Mouse (Mus musculus) kidney, adult 2 months (tissue): ENCODE measurements around the gene Myo6. TPM values are rescaled to one million over a fixed set of nuclear protein-coding genes. Genes with fewer than 3 reads are reported as not detected.
A peak's percentile ranks its signal among the peaks of the same experiment; 100 is the strongest.

Experiments used
- DNase-seq: peaks from one replicate; pipeline ENCODE4 v3.0.0; 2021
- H3K27ac ChIP-seq: fragments of 200-500 bp; 2 replicates; pipeline ENCODE4 v1.5.1; 2012; ENCODE audit warnings: low read depth, low read length, control low read depth, inconsistent platforms; ENCODE audit not compliant: insufficient read depth
- H3K27me3 ChIP-seq: fragments of 200-500 bp; replicated peaks from 2 replicates; pipeline ENCODE4 v1.6.1; 2012; ENCODE audit warnings: mild to moderate bottlenecking, moderate library complexity, low read length, inconsistent platforms; ENCODE audit not compliant: control insufficient read depth, insufficient read depth
- H3K36me3 ChIP-seq: fragments of 200-500 bp; 2 replicates; pipeline ENCODE4 v1.6.1; 2012; ENCODE audit warnings: mild to moderate bottlenecking, moderate library complexity, low read length, inconsistent platforms; ENCODE audit not compliant: control insufficient read depth, insufficient read depth
- H3K4me1 ChIP-seq: fragments of 200-500 bp; 2 replicates; pipeline ENCODE4 v1.6.1; 2011; ENCODE audit warnings: low read length; ENCODE audit not compliant: control insufficient read depth, insufficient read depth
- H3K4me3 ChIP-seq: fragments of 200-500 bp; 2 replicates; pipeline ENCODE4 v1.5.1; 2011; ENCODE audit warnings: mild to moderate bottlenecking, low read depth, low read length, control low read depth; ENCODE audit not compliant: insufficient read depth
- CTCF ChIP-seq: fragments of 200-500 bp; conservative IDR thresholded peaks from 2 replicates; pipeline ENCODE4 v1.5.1; 2011; ENCODE audit warnings: low read depth, mild to moderate bottlenecking, control low read depth, low read length, moderate library complexity, mixed read lengths; ENCODE audit not compliant: insufficient read depth, insufficient read length
- POLR2A ChIP-seq: fragments of 200-500 bp; IDR thresholded peaks from one replicate; pipeline ENCODE4 v1.6.1; 2011; ENCODE audit warnings: low read depth, low read length, control low read depth
- whole genome bisulfite sequencing: fragments of 180-500 bp; shearing (Covaris S2); methylation state at CpG from one replicate; pipeline ENCODE4 v1.1.7; 2018; 5-methylcytosine and 5-hydroxymethylcytosine counted together
- polyA plus RNA-seq: library from polyadenylated mRNA; depleted of rRNA; stranded (reverse); fragments of >200 nt; gene quantifications from 2 replicates; pipeline ENCODE4 v1.2.3, GENCODE M21; 2012

Gene Myo6
- polyA plus RNA-seq, 1 experiment: 76.4 TPM

DNA sequence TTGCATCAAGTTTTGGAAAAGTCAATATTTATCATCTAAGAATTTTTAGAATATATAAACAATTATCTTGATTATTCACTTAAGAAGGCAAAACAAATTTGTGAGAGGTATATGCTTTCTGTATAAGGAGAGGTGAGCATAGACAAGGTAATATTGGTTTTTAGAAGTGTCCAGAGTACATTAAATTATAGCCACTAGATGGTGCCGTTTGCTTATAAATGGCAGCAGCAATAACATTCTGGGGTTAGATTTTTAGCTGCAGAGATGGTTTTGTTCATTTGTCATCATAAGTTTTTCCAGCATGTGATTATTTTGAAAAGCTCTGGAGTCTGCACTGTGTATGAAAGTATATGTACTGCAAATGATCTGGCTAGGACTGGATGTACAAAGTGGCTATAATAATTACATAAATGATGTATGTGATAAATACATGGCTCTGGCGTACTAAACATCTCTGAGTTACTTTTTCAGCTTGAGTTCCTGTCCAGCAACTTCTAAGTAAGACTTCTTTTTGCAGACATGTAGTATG is 128.3 kb downstream of the Myo6 start:
- peak; percentile 16 for DNase-seq
- TF ChIP-seq POLR2A (no peak), CTCF (no peak)
- Histone ChIP-seq H3K4me1 (no peaks in the 10 kb centered on the region), H3K4me3 (no peak overlapping the region), H3K27me3 (no peaks in the 10 kb centered on the region), H3K36me3 (peaks cover 8% of the 10 kb centered on the region), H3K27ac (no peak overlapping the region)
- 61% methylated on average over 2 of the region's 2 CpGs for WGBS

DNA sequence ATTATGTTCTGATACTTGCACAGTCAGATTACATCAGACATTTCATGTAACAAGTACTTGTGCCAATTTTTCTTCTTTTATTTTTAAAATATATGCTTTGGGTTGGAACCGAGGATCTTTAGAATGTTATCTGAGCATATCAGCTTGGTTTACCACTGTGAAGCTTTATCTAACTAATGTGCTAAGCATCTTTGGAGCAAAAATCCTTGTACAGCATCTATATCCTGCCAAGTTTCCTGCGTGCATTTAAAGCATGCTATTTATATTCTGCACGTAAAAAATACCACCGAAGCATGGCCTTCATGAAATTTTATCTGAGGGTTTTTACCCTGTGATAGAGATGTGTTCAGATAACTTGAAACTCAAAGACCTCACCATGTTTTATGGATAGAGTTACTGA is 131.3 kb downstream of the Myo6 start:
- WGBS: 60% methylated on average over 4 of the region's 4 CpGs
- no peak for TF ChIP-seq POLR2A
- no peak for TF ChIP-seq CTCF
- Histone ChIP-seq H3K4me1 (no peaks in the 10 kb centered on the region), H3K4me3 (no peak overlapping the region), H3K27ac (no peak overlapping the region), H3K36me3 (peaks cover 11% of the 10 kb centered on the region), H3K27me3 (no peaks in the 10 kb centered on the region)
- DNase-seq: no peak

DNA sequence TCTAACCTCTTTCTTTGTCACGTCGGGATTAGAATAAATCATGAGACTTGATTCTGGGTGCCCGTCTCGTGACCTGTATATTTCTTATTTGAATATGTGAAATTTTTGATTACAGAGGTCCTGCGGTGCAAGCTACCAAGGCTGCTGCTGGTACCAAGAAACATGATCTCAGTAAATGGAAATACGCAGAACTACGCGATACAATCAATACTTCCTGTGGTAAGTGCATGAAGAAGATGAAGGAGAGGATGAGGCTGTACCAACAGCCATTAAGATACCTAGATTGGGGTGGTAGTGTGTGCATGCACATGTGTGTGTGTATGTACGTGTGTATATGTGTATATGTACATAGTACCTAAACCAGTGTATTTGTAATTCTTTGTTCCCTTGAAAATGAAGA is 134.2 kb downstream of the Myo6 start:
- no peak for TF ChIP-seq CTCF
- no peak for TF ChIP-seq POLR2A
- no peaks in the 10 kb centered on the region for H3K27me3 ChIP-seq
- no peak for DNase-seq
- 93% methylated on average over 9 of the region's 9 CpGs for WGBS
- no peak overlapping the region for H3K4me3 ChIP-seq
- no peaks in the 10 kb centered on the region for H3K4me1 ChIP-seq
- H3K27ac ChIP-seq: no peak overlapping the region
- H3K36me3 ChIP-seq: peaks cover 9% of the 10 kb centered on the region

DNA sequence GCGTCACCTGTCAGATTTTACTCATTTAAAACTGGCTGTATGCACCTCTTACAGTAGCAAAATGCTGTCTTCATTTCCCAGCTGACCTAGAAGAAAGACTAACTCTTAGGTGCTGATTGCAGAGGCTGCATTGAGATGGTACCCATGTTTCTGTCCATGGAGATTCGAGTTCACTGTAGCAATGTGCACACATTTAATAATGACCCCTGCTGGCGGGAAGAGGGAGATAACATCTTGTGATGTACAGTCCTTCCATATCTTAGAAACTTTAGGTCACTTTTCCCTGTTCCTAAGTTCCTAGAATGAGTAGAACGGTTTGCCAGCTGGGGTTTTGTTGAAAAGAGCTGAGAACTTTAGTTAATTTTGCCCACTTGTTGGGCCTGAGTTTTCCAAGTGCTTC is 138.7 kb downstream of the Myo6 start:
- Histone ChIP-seq H3K36me3 (peaks cover 17% of the 10 kb centered on the region), H3K27ac (no peak overlapping the region), H3K4me3 (no peak overlapping the region), H3K4me1 (no peaks in the 10 kb centered on the region), H3K27me3 (no peaks in the 10 kb centered on the region)
- no peak for TF ChIP-seq POLR2A
- TF ChIP-seq CTCF: no peak
- DNase-seq: peak; percentile 32
- WGBS: 65% methylated on average over 4 of the region's 4 CpGs

DNA sequence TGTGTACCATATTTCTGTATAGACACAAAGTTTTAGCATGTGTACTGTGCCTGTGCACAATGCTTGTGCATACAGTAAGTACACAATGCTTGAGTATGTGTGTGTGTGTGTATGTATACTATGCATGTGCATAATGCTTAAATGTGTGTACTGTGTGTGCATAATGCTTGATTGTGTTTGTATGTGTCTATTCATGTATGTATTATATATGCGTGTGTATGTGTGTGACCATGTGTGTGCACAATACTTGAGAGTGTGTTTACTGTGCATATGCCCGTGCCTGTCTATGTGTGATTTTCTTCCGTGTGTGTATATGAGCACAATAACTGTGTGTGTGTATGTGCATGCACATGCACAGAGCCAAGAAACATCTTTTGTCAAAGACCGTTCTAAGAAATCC is 141.6 kb downstream of the Myo6 start:
- WGBS: 91% methylated on average over 4 of the region's 4 CpGs
- H3K27ac ChIP-seq: no peak overlapping the region
- H3K4me1 ChIP-seq: no peaks in the 10 kb centered on the region
- TF ChIP-seq POLR2A: no peak
- TF ChIP-seq CTCF: no peak
- H3K27me3 ChIP-seq: no peaks in the 10 kb centered on the region
- no peak overlapping the region for H3K4me3 ChIP-seq
- H3K36me3 ChIP-seq: peaks cover 13% of the 10 kb centered on the region
- no peak for DNase-seq

DNA sequence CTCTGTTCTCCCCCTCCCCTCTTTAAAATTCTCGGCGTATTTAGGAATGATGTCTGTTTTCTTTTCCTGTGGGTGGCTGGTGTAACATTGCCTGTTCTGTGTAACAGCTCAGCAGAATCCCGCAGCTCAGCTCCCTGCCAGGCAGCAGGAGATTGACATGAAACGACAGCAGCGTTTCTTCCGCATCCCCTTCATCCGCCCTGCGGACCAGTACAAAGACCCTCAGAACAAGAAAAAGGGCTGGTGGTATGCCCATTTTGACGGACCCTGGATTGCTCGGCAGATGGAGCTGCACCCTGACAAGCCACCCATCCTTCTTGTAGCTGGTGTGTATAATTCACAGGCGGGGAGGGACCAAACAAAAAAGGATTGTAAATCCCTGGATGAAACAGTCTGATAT is 142.0 kb downstream of the Myo6 start:
- Histone ChIP-seq H3K27me3 (no peaks in the 10 kb centered on the region), H3K36me3 (peaks cover 15% of the 10 kb centered on the region), H3K27ac (no peak overlapping the region), H3K4me1 (no peaks in the 10 kb centered on the region), H3K4me3 (no peak overlapping the region)
- WGBS: 70% methylated on average over 11 of the region's 11 CpGs
- no peak for TF ChIP-seq CTCF
- TF ChIP-seq POLR2A: no peak
- DNase-seq: no peak

DNA sequence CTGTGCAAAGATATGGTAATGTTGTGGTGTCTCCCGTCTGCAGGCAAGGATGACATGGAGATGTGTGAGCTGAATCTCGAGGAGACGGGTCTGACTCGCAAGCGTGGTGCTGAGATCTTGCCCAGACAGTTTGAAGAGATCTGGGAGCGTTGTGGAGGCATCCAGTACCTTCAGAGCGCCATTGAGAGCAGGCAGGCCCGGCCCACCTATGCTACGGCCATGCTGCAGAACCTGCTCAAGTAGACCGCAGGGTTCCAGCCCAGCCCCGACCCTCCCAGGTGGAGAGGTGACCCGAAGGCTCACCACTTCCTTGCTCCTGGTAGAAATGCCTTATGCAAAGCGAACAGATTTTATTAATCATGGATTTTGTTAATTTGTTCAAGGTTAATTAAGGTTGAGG is 142.8 kb downstream of the Myo6 start:
- no peak for TF ChIP-seq POLR2A
- no peak for TF ChIP-seq CTCF
- WGBS: 89% methylated on average over 13 of the region's 13 CpGs

More for the DNA sequence above, 142.8 kb downstream of the Myo6 start:
- Histone ChIP-seq H3K27ac (no peak overlapping the region), H3K4me3 (no peak overlapping the region), H3K27me3 (no peaks in the 10 kb centered on the region), H3K4me1 (no peaks in the 10 kb centered on the region), H3K36me3 (peaks cover 20% of the 10 kb centered on the region)
- no peak for DNase-seq
